Mouse (Mus musculus) liver, adult 2 months (tissue): ENCODE data around the gene Gm12830. TPM values are rescaled to one million over a fixed set of nuclear protein-coding genes. Genes with fewer than 3 reads are reported as not detected.

ENCODE experiments used
- DNase-seq: peaks from one replicate; pipeline ENCODE4 v3.0.0-alpha.2; 2011; ENCODE audit warnings: low read depth, low spot score; ENCODE audit errors: extremely low read depth
- H3K27ac ChIP-seq: fragments of 200-500 bp; replicated peaks from 2 replicates; pipeline ENCODE4 v1.5.1; 2012; ENCODE audit warnings: low read depth, mild to moderate bottlenecking, control low read depth, inconsistent platforms, low read length; ENCODE audit not compliant: insufficient read depth
- H3K27me3 ChIP-seq: fragments of 200-500 bp; 2 replicates; pipeline ENCODE4 v1.6.1; 2012; ENCODE audit warnings: mild to moderate bottlenecking, moderate library complexity, low read length, inconsistent platforms; ENCODE audit not compliant: control insufficient read depth, insufficient read depth
- H3K36me3 ChIP-seq: fragments of 200-500 bp; 2 replicates; pipeline ENCODE4 v1.6.1; 2012; ENCODE audit warnings: low read length, inconsistent platforms; ENCODE audit not compliant: control insufficient read depth, insufficient read depth
- H3K4me1 ChIP-seq: fragments of 200-500 bp; 2 replicates; pipeline ENCODE4 v1.6.1; 2011; ENCODE audit warnings: low read length; ENCODE audit not compliant: control insufficient read depth, insufficient read depth
- H3K4me3 ChIP-seq: fragments of 200-500 bp; 2 replicates; pipeline ENCODE4 v1.5.1; 2011; ENCODE audit warnings: low read depth, mild to moderate bottlenecking, control low read depth, low read length, moderate library complexity; ENCODE audit not compliant: insufficient read depth
- H3K79me2 ChIP-seq: fragments of 200-500 bp; 2 replicates; pipeline ENCODE4 v1.6.1; 2012; ENCODE audit warnings: inconsistent platforms, mild to moderate bottlenecking, low read length, moderate library complexity; ENCODE audit not compliant: control insufficient read depth, insufficient read depth
- H3K9ac ChIP-seq: fragments of 200-500 bp; 2 replicates; pipeline ENCODE4 v1.6.1; 2012; ENCODE audit warnings: low read depth, mild to moderate bottlenecking, control low read depth, inconsistent platforms, low read length
- CTCF ChIP-seq: fragments of 200-500 bp; IDR thresholded peaks from 2 replicates; pipeline ENCODE4 v1.5.1; 2011; ENCODE audit warnings: low read depth, low read length, control low read depth
- POLR2A ChIP-seq: fragments of 200-500 bp; IDR thresholded peaks from 2 replicates; pipeline ENCODE4 v1.6.1; 2011; ENCODE audit warnings: low read length, control low read depth; ENCODE audit not compliant: insufficient read depth; ENCODE audit errors: extremely low read depth
- WGBS: fragments of 180-500 bp; shearing (Covaris S2); methylation state at CpG from one replicate; pipeline ENCODE4 v1.1.7; 2018; 5-methylcytosine and 5-hydroxymethylcytosine counted together
- polyA plus RNA-seq: library from polyadenylated mRNA; depleted of rRNA; stranded (reverse); fragments of >200 nt; gene quantifications from 2 replicates; pipeline ENCODE4 v1.2.3, GENCODE M21; 2012; rRNA removed
- total RNA-seq: library from RNA; depleted of rRNA; stranded (reverse); fragments of >200 nt; gene quantifications from 2 replicates; pipeline ENCODE4 v1.2.3, GENCODE M21; 2014; rRNA removed

Gene Gm12830
- total and polyA plus RNA-seq, 2 experiments = not detected

- Histone ChIP-seq H3K4me1 (no peaks in the 10 kb centered on the region), H3K4me3 (no peak overlapping the region), H3K27me3 (peaks cover 59% of the 10 kb centered on the region), H3K9ac (no peak overlapping the region), H3K36me3 (no peaks in the 10 kb centered on the region), H3K79me2 (no peaks in the 10 kb centered on the region), H3K27ac (no peak overlapping the region)
- 10% methylated on average over 11 of the region's 11 CpGs for WGBS
- TF ChIP-seq POLR2A (no peak), CTCF (no peak)
- no peak for DNase-seq
These were observed 81.9 kb downstream of the Gm12830 start for GRCm38 (mm10) chr4:114903422-114903782.

- DNase-seq = no peak
- Histone ChIP-seq H3K4me1 (no peaks in the 10 kb centered on the region), H3K27ac (no peak overlapping the region), H3K36me3 (no peaks in the 10 kb centered on the region), H3K79me2 (no peaks in the 10 kb centered on the region), H3K9ac (no peak overlapping the region), H3K27me3 (peaks cover 49% of the 10 kb centered on the region), H3K4me3 (no peak overlapping the region)
- TF ChIP-seq CTCF (no peak), POLR2A (no peak)
- WGBS = 67% methylated on average over 3 of the region's 3 CpGs
These were observed 84.0 kb downstream of the Gm12830 start for GRCm38 (mm10) chr4:114905501-114905900.

Other genes with a start within 250 kb of the Gm12830 start
- gene Foxd2, start 87.2 kb downstream of the Gm12830 start, total RNA-seq = 0.07 and 0.09 TPM in 2 replicates
- gene Foxd2, start 87.2 kb downstream of the Gm12830 start, polyA plus RNA-seq = 0.02 TPM in 1 of 2 replicates, not detected in the other
- not detected in 2 replicates for gene Foxe3, start 104.3 kb downstream of the Gm12830 start, total RNA-seq
- gene Foxe3, start 104.3 kb downstream of the Gm12830 start, polyA plus RNA-seq = not detected in 2 replicates
- 41.8 and 56.3 TPM in 2 replicates for gene Cmpk1, start 165.5 kb downstream of the Gm12830 start, total RNA-seq
- 16.1 and 17.2 TPM in 2 replicates for gene Cmpk1, start 165.5 kb downstream of the Gm12830 start, polyA plus RNA-seq
- gene Stil, start 178.4 kb downstream of the Gm12830 start, total RNA-seq = 0.09 and 0.27 TPM in 2 replicates
- gene Stil, start 178.4 kb downstream of the Gm12830 start, polyA plus RNA-seq = 0.02 and 0.06 TPM in 2 replicates
- 0.37 and 0.67 TPM in 2 replicates for gene Tal1, start 234.7 kb downstream of the Gm12830 start, total RNA-seq
- gene Tal1, start 234.7 kb downstream of the Gm12830 start, polyA plus RNA-seq = 0.44 and 0.50 TPM in 2 replicates